Mouse (Mus musculus): Measurements from ENCODE around the gene Thsd4. TPM values are rescaled to one million over a fixed set of nuclear protein-coding genes. Genes with fewer than 3 reads are reported as not detected.

Thsd4 gene
- polyA plus RNA-seq, 1 experiment, result 9.0 TPM

DNA sequence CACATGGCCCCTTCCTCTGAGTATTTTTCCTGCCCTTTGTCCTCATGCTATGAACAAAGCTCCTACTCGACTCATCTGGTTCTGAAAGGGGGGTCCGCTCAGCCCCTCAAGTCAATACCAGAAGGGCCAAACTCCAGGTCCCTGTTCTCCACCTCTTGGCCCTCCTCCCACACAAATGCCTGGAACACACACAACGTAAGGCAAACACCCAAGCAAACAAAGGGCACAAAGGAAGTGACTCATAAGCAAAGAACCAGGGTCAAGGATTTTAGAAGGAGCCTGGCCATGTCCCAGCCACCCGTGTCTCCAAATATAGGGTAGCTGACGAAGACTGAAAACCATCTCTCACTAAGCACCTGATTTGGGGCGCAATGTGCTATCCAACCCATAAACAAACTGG lies 19.6 kb downstream of the Thsd4 start:
- H3K27ac ChIP-seq (ENCODE audit: insufficient read depth, low read depth, low read length), result no peak overlapping the region
- no peaks in the 10 kb centered on the region for H3K27me3 ChIP-seq (ENCODE audit: control insufficient read depth, insufficient read depth, low read length)
- H3K4me1 ChIP-seq (ENCODE audit: control insufficient read depth, insufficient read depth, insufficient read length, low read length), result no peaks in the 10 kb centered on the region
- WGBS, result 32% methylated on average over 6 of the region's 6 CpGs
- TF ChIP-seq CTCF (IDR thresholded peaks at IDR 0.05; ENCODE audit: extremely low read depth, insufficient read length, insufficient replicate concordance, low read depth, low read length) (no peak), POLR2A (IDR thresholded peaks at IDR 0.05; ENCODE audit: low read depth, low read length) (no peak)
- no peak overlapping the region for H3K4me3 ChIP-seq (ENCODE audit: low read depth, low read length)
- no peaks in the 10 kb centered on the region for H3K36me3 ChIP-seq (ENCODE audit: control insufficient read depth, insufficient read depth, low read length)

DNA sequence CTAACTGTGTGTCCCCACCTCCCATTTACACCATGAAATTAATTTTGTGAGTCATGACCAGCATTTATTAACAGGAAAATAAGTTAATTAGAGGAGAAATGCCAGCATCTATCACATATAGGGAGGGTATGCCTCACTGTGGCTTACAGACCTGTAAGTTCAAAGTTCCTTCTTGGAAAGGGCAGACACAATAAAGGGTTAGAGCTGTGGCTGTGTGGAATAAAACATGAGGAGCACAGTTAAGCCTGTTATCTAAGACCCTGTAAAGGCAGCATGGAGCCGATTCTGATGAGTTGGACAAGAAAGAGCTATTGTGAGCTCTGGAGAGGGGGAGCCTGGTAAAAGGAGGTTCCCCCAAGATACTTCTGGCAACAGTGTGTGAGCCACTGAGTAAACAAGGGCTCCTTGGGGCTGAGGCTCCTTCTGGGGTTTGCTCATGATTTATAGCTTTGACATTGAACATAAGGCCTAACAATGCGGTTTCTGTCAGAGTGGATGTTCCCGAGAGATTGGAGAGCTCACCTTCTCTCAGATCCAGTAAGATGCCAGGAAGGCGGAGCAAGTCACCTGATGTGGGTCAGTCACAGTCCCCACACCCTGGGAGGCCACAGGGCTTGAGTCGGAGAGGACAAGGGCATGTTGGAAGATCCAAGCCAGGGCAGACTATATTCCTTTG lies 20.2 kb downstream of the Thsd4 start:
- 24% methylated on average over 5 of the region's 5 CpGs for WGBS
- no peak overlapping the region for H3K27ac ChIP-seq (ENCODE audit: insufficient read depth, low read depth, low read length)

DNA sequence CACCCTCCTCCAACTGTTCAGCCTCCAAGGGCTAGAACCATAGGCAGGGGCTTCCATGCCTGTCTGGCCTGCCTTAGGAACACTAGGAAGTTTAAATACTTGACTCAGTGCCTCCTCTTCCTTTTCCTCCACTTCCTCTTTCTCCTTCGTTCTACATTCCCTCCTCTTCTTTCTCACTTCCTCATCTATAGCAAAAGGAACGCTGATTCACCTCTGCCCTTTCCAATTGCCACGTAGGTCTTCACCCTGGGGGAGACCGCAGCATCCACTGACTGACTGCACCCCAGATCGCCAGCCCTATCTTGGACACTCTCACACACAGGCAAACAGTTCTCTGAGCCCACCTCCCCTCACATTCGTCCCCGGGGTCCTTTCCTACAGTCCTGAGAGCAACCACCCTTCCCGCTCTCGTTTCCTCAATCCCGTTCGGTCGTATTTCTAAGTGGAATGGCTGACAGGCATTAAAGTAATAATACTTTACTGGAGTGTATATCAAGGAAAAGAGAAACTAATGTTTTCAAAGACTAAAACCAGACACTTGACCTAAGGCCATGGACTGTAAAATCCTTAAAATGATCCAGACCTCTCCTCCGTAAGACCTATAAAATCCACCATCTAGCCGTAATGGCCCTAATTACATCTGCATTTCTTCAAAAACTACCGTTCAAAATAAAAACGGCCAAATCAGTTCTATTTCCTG lies 29.4 kb downstream of the Thsd4 start:
- no peak for TF ChIP-seq POLR2A (IDR thresholded peaks at IDR 0.05; ENCODE audit: low read depth, low read length)
- no peak for TF ChIP-seq CTCF (IDR thresholded peaks at IDR 0.05; ENCODE audit: extremely low read depth, insufficient read length, insufficient replicate concordance, low read depth, low read length)
- no peaks in the 10 kb centered on the region for H3K27me3 ChIP-seq (ENCODE audit: control insufficient read depth, insufficient read depth, low read length)
- no peaks in the 10 kb centered on the region for H3K36me3 ChIP-seq (ENCODE audit: control insufficient read depth, insufficient read depth, low read length)
- no peak overlapping the region for H3K27ac ChIP-seq (ENCODE audit: insufficient read depth, low read depth, low read length)
- H3K4me3 ChIP-seq (ENCODE audit: low read depth, low read length), result no peak overlapping the region
- no peaks in the 10 kb centered on the region for H3K4me1 ChIP-seq (ENCODE audit: control insufficient read depth, insufficient read depth, insufficient read length, low read length)
- WGBS, result 75% methylated on average over 16 of the region's 16 CpGs

More for the DNA sequence above, 20.2 kb downstream of the Thsd4 start:
- Histone ChIP-seq H3K4me1 (ENCODE audit: control insufficient read depth, insufficient read depth, insufficient read length, low read length) (no peaks in the 10 kb centered on the region), H3K36me3 (ENCODE audit: control insufficient read depth, insufficient read depth, low read length) (no peaks in the 10 kb centered on the region), H3K27me3 (ENCODE audit: control insufficient read depth, insufficient read depth, low read length) (no peaks in the 10 kb centered on the region), H3K4me3 (ENCODE audit: low read depth, low read length) (no peak overlapping the region)
- TF ChIP-seq POLR2A (IDR thresholded peaks at IDR 0.05; ENCODE audit: low read depth, low read length), result no peak

- Histone ChIP-seq H3K27me3 (ENCODE audit: control insufficient read depth, insufficient read depth, low read length) (no peaks in the 10 kb centered on the region), H3K4me3 (ENCODE audit: low read depth, low read length) (no peak overlapping the region), H3K36me3 (ENCODE audit: control insufficient read depth, insufficient read depth, low read length) (no peaks in the 10 kb centered on the region), H3K27ac (ENCODE audit: insufficient read depth, low read depth, low read length) (no peak overlapping the region), H3K4me1 (ENCODE audit: control insufficient read depth, insufficient read depth, insufficient read length, low read length) (no peaks in the 10 kb centered on the region)
- 76% methylated on average over 16 of the region's 16 CpGs for WGBS
- TF ChIP-seq CTCF (IDR thresholded peaks at IDR 0.05; ENCODE audit: extremely low read depth, insufficient read length, insufficient replicate concordance, low read depth, low read length) (no peak), POLR2A (IDR thresholded peaks at IDR 0.05; ENCODE audit: low read depth, low read length) (no peak)
Measured at GRCm38 (mm10) chr9:60491489-60492100, 30.3 kb downstream of the Thsd4 start.

DNA sequence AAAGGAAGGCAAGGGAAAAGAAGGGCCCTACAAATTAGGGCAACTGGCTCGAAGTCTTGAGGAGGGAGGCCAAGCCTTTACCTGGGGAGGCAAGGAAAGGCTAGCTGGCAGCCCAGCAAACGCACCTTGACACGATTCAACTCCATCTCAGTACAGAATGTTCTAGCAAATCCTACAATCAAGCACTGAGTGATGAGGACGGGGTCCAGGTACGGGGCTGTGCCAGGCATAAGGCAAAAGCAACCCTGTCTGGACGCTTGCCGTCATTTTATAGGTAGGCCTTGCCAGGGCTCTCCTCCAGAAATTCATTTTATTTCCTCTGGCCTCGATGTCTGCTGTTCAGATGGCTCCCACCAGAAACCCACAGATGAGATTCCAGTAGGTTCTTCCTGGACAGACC lies 30.8 kb downstream of the Thsd4 start:
- Histone ChIP-seq H3K4me3 (ENCODE audit: low read depth, low read length) (no peak overlapping the region), H3K27ac (ENCODE audit: insufficient read depth, low read depth, low read length) (no peak overlapping the region), H3K4me1 (ENCODE audit: control insufficient read depth, insufficient read depth, insufficient read length, low read length) (no peaks in the 10 kb centered on the region), H3K27me3 (ENCODE audit: control insufficient read depth, insufficient read depth, low read length) (no peaks in the 10 kb centered on the region), H3K36me3 (ENCODE audit: control insufficient read depth, insufficient read depth, low read length) (no peaks in the 10 kb centered on the region)
- 88% methylated on average over 8 of the region's 8 CpGs for WGBS
- TF ChIP-seq CTCF (IDR thresholded peaks at IDR 0.05; ENCODE audit: extremely low read depth, insufficient read length, insufficient replicate concordance, low read depth, low read length) (no peak), POLR2A (IDR thresholded peaks at IDR 0.05; ENCODE audit: low read depth, low read length) (no peak)

GRCm38 (mm10) chr9:60488816-60489215 lies 33.0 kb downstream of the Thsd4 start:
- no peaks in the 10 kb centered on the region for H3K27me3 ChIP-seq (ENCODE audit: control insufficient read depth, insufficient read depth, low read length)

DNA sequence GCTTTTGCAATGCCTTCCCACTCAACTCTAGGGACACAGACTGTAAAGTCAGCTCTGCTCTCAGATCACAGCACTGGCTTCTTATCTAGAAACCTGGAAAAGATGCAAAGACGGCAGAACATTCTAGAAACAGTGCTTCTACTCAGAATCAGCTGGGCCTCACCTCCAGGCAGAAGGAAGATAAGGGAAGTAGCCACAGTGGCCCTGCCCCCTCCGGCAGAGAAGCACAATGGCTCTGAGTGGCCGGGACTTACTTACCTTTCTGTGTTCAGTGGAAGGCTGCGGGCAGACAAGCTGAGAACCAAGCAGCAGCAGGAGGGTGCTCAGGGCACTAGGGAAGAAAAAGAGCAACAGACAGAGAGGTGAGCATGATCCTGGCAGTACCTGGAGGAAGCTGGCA lies 39.7 kb downstream of the Thsd4 start:
- no peaks in the 10 kb centered on the region for H3K27me3 ChIP-seq (ENCODE audit: control insufficient read depth, insufficient read depth, low read length)
- no peaks in the 10 kb centered on the region for H3K4me1 ChIP-seq (ENCODE audit: control insufficient read depth, insufficient read depth, insufficient read length, low read length)
- H3K36me3 ChIP-seq (ENCODE audit: control insufficient read depth, insufficient read depth, low read length), result no peaks in the 10 kb centered on the region
- H3K4me3 ChIP-seq (ENCODE audit: low read depth, low read length), result no peak overlapping the region
- 29% methylated on average over 4 of the region's 4 CpGs for WGBS
- TF ChIP-seq CTCF (IDR thresholded peaks at IDR 0.05; ENCODE audit: extremely low read depth, insufficient read length, insufficient replicate concordance, low read depth, low read length) (no peak), POLR2A (IDR thresholded peaks at IDR 0.05; ENCODE audit: low read depth, low read length) (0 out of 2 replicates have a peak, but pooled peaks have one; percentile 4)
- no peak overlapping the region for H3K27ac ChIP-seq (ENCODE audit: insufficient read depth, low read depth, low read length)

More at GRCm38 (mm10) chr9:60488816-60489215, 33.0 kb downstream of the Thsd4 start:
- H3K27ac ChIP-seq (ENCODE audit: insufficient read depth, low read depth, low read length), result no peak overlapping the region
- TF ChIP-seq POLR2A (IDR thresholded peaks at IDR 0.05; ENCODE audit: low read depth, low read length), result no peak
- TF ChIP-seq CTCF (IDR thresholded peaks at IDR 0.05; ENCODE audit: extremely low read depth, insufficient read length, insufficient replicate concordance, low read depth, low read length), result no peak
- H3K36me3 ChIP-seq (ENCODE audit: control insufficient read depth, insufficient read depth, low read length), result no peaks in the 10 kb centered on the region
- no peaks in the 10 kb centered on the region for H3K4me1 ChIP-seq (ENCODE audit: control insufficient read depth, insufficient read depth, insufficient read length, low read length)
- H3K4me3 ChIP-seq (ENCODE audit: low read depth, low read length), result no peak overlapping the region
- 69% methylated on average over 4 of the region's 4 CpGs for WGBS

All from small intestine, adult 2 months (tissue).